Mouse (Mus musculus): ENCODE measurements around the gene Clpb.

DNA sequence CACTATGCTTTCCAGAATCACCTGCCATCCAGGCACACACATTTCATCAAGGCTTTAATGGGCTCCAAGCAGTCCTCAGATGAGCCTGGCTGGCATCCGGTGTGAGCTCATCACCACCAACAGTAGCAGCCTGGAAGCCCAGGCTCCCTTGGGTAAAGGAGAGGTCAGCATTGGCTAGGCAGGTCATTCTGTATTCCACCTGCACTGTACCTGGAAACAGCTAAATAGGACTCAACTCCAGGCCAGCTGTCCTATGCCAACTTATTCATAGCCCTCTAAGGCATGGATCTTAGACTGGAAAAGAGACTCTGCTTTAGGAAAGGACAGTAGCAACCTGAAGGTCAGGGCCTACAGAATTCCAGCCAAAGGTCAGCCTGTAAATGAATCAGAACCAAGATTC lies 68.7 kb downstream of the Clpb start:
- TF ChIP-seq POLR2A (IDR thresholded peaks at IDR 0.05; ENCODE audit: borderline replicate concordance, low read depth, low read length) = no peak
- no peak for TF ChIP-seq CTCF (IDR thresholded peaks at IDR 0.05; ENCODE audit: low read depth, low read length)

Data from bone marrow macrophage, adult 2 months (primary cell).